Mouse (Mus musculus) hindbrain, embryonic 11.5 days (tissue): ENCODE results near the gene Adamts7. TPM values are rescaled to one million over a fixed set of nuclear protein-coding genes. Genes with fewer than 3 reads are reported as not detected.

ENCODE experiments used
- ATAC-seq: fragments of 200-750 bp; cut with Nextera tagmentation; 2 replicates; pipeline ENCODE4 v1.8.0; 2017; ENCODE audit warnings: mild to moderate bottlenecking, moderate TSS enrichment, moderate library complexity; ENCODE audit not compliant: low FRiP score
- DNase-seq: peaks from one replicate; pipeline ENCODE4 v3.0.0-alpha.2; 2015; ENCODE audit warnings: low spot score
- H3K27ac ChIP-seq: fragments of 300-500 bp; sonication (generic); 2 replicates; pipeline ENCODE4 v1.5.1; 2014; ENCODE audit warnings: mild to moderate bottlenecking, low read depth, low read length
- H3K27me3 ChIP-seq: fragments of 300-500 bp; sonication (generic); 2 replicates; pipeline ENCODE4 v1.6.1; 2014; ENCODE audit warnings: mild to moderate bottlenecking, low read length, moderate library complexity, mixed read lengths; ENCODE audit not compliant: control insufficient read depth, insufficient read depth
- H3K36me3 ChIP-seq: fragments of 300-500 bp; sonication (generic); 2 replicates; pipeline ENCODE4 v1.6.1; 2014; ENCODE audit warnings: mild to moderate bottlenecking, low read length, moderate library complexity, mixed read lengths; ENCODE audit not compliant: control insufficient read depth, insufficient read depth
- H3K4me1 ChIP-seq: fragments of 300-500 bp; sonication (generic); replicated peaks from 2 replicates; pipeline ENCODE4 v1.6.1; 2014; ENCODE audit warnings: low read length, mixed read lengths; ENCODE audit not compliant: control insufficient read depth, insufficient read depth
- H3K4me2 ChIP-seq: fragments of 300-500 bp; sonication (generic); replicated peaks from 2 replicates; pipeline ENCODE4 v1.6.1; 2014; ENCODE audit warnings: mild to moderate bottlenecking, low read depth, low read length
- H3K4me3 ChIP-seq: fragments of 300-500 bp; sonication (generic); 2 replicates; pipeline ENCODE4 v1.5.1; 2014; ENCODE audit warnings: low read depth, low read length
- H3K9ac ChIP-seq: fragments of 300-500 bp; sonication (generic); 2 replicates; pipeline ENCODE4 v1.6.1; 2014; ENCODE audit warnings: low read depth, low read length
- H3K9me3 ChIP-seq: fragments of 300-500 bp; sonication (generic); 2 replicates; pipeline ENCODE4 v1.6.1; 2016; ENCODE audit warnings: low read length; ENCODE audit not compliant: control insufficient read depth
- WGBS: fragments of 180-500 bp; shearing (Covaris S2); extraction: QIAGEN DNeasy Blood & Tissue Kit; methylation state at CpG from one replicate; pipeline ENCODE4 v1.1.7; 2014; 5-methylcytosine and 5-hydroxymethylcytosine counted together
- polyA plus RNA-seq: library from polyadenylated mRNA; unstranded; fragments of >200 nt; fragmentation: Nextera tagmentation; extraction: Ambion mirVana; gene quantifications from 2 replicates; pipeline ENCODE4 v1.2.1, GENCODE M21; 2014

Gene Adamts7
- polyA plus RNA-seq, 1 experiment from 2014 or later = 10.4 TPM

DNA sequence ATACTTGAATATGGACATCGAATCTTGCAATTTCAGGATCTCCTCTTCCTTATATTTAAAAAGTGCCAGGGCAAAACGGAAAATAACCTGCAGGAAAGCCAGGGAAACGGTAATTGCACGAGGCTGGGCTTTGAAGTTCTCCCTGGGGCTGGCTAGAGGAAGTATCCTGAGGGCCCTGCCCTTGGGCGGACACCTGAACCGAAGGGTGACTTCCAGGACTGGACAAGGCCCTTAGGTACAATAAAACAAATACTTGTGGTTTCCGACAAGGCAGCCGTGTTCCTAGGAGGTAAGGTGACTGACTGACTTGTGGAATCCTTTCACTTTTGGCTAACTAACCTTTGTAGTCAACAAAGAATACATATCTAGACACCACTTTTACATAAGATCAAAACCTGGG is 44.9 kb downstream of the Adamts7 start:
- ATAC-seq (no peak), DNase-seq (no peak)
- no peaks in the 10 kb centered on the region for H3K27me3 ChIP-seq
- H3K4me1 ChIP-seq = no peaks in the 10 kb centered on the region
- 88% methylated on average over 8 of the region's 8 CpGs for WGBS
- no peaks in the 10 kb centered on the region for H3K36me3 ChIP-seq
- H3K9me3 ChIP-seq = no peaks in the 10 kb centered on the region
- H3K4me2 ChIP-seq = no peak overlapping the region
- H3K4me3 ChIP-seq = no peak overlapping the region
- H3K9ac ChIP-seq = no peak overlapping the region
- H3K27ac ChIP-seq = no peak overlapping the region

DNA sequence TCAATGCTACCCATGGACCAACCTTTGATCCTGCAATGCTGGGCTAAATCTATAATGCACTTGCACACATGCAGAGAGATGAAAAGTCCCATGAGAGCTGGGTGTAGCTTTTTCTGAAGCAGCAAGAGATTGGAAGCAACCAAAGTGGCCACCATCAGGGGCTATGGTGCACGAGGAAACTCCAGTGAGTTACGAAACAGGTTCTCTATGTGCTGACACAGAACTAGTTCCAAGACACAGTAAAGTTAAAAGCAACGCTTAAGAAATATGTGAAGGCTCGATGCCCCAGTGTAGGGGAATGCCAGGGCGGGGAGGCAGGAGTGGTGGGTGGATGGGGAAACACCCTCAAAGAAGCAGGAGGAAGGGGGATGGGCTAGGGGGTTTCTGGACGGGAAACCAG is 45.8 kb downstream of the Adamts7 start:
- H3K9me3 ChIP-seq = no peaks in the 10 kb centered on the region
- 89% methylated on average over 6 of the region's 6 CpGs for WGBS
- no peaks in the 10 kb centered on the region for H3K27me3 ChIP-seq
- no peaks in the 10 kb centered on the region for H3K4me1 ChIP-seq
- ATAC-seq (no peak), DNase-seq (no peak)
- H3K36me3 ChIP-seq = no peaks in the 10 kb centered on the region
- no peak overlapping the region for H3K4me3 ChIP-seq
- H3K9ac ChIP-seq = no peak overlapping the region
- no peak overlapping the region for H3K4me2 ChIP-seq
- H3K27ac ChIP-seq = no peak overlapping the region

DNA sequence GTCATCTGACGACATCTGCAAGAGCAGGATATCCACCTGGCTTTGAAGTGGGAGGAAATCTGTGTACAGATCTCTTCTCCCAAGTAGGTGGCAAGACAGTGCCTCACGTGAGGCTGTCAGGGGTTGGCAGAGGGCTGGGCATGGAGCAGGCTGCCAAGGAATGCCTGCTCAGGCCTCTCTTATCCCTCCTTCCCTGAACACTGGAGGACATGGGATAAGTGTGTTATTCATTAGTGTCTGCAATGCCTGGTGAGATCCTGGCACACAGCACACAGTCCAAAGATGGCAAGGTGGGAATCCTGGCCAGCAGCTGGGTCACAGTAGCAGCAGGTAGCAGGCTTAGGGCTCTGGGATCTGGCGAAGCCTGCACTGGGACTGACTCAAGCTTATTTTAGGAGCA is 50.3 kb downstream of the Adamts7 start:
- Histone ChIP-seq H3K36me3 (no peaks in the 10 kb centered on the region), H3K4me2 (no peak overlapping the region), H3K9ac (no peak overlapping the region), H3K27me3 (no peaks in the 10 kb centered on the region), H3K9me3 (no peaks in the 10 kb centered on the region), H3K4me3 (no peak overlapping the region), H3K4me1 (no peaks in the 10 kb centered on the region), H3K27ac (no peak overlapping the region)
- 86% methylated on average over 3 of the region's 3 CpGs for WGBS
- DNase-seq (no peak), ATAC-seq (no peak)

DNA sequence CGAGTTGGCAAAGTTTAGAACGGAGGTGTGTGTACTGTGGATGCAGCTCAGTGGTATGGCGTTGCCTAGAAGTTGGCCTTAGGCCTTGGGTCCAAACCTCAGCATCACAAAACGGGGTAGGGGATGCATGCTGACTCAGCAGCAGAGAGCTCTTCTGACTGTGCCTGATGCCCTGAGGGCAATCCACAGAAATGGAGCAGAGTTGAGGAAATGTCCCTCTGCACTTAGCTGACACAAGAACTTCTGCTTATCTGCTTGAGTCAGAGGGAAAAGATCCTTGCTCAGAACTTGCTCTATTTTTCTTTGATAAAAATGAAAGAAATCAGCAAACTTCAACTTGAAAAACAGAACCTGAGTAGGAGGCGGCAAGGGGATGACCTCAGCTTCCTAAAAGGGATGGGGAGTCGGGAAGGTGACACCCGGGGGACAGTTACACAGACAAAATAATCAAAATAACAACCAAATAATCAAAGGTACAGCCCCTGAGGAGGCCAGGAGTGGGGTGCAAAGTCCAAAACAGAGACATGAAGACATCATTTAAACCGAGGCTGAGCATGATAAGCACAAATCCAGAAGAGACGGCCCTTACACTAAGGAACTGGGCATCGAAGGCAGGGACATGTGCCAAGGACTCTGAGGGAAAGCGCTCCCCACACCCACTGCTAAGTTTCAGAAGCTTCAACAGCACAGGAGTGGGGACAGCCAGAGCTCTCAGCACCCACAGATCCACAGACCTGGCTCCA is 53.6 kb downstream of the Adamts7 start:
- no peak for ATAC-seq
- WGBS = 84% methylated on average over 11 of the region's 11 CpGs
- no peak for DNase-seq
- Histone ChIP-seq H3K36me3 (no peaks in the 10 kb centered on the region), H3K27me3 (no peaks in the 10 kb centered on the region), H3K4me2 (no peak overlapping the region), H3K9me3 (no peaks in the 10 kb centered on the region), H3K4me3 (no peak overlapping the region), H3K9ac (no peak overlapping the region), H3K4me1 (no peaks in the 10 kb centered on the region), H3K27ac (no peak overlapping the region)

DNA sequence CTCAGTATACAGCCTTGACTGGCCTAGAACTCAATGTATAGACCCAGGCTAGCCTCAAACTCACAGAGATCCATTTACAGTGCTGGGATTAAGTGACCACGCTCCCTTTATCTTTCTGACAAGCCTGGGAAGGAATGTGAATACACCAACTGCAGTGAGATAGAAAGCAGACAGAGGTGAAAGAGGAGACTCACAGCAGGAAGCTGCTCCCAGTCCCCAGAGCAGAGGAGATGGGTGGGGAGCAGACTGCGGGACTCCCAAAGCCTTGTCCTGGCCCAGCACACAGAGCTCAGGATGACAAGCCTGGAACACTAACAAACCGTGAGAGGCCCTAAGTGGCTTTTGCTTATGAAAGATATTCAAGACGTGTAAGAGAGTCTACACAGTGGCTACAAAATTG is 54.6 kb downstream of the Adamts7 start:
- 42% methylated on average over 4 of the region's 4 CpGs for WGBS
- no peaks in the 10 kb centered on the region for H3K27me3 ChIP-seq
- DNase-seq (no peak), ATAC-seq (no peak)
- H3K9me3 ChIP-seq = no peaks in the 10 kb centered on the region
- H3K36me3 ChIP-seq = no peaks in the 10 kb centered on the region
- no peaks in the 10 kb centered on the region for H3K4me1 ChIP-seq
- H3K4me3 ChIP-seq = no peak overlapping the region
- no peak overlapping the region for H3K9ac ChIP-seq
- no peak overlapping the region for H3K4me2 ChIP-seq
- no peak overlapping the region for H3K27ac ChIP-seq

DNA sequence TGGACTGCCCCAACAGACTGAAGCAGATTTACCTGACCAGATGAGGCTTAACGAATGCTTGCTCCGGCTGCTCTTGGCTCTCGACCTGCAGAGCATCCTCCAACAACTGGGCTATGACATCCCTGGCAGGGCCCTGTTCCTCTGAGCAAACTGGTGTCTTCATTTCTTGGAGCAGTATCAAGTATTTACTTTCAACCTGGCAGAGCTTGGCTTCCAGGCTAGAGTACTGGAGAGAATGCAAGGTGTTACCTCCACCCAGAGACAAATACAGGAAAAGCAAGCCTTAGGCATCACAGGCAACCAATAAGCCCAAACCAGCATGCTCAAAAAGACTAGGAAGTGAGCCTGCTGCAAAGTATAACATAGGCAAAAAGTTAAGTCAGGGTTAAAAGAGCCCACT is 59.4 kb downstream of the Adamts7 start:
- Histone ChIP-seq H3K27ac (no peak overlapping the region), H3K9me3 (no peaks in the 10 kb centered on the region), H3K4me3 (no peak overlapping the region), H3K4me2 (no peak overlapping the region), H3K27me3 (no peaks in the 10 kb centered on the region), H3K4me1 (no peaks in the 10 kb centered on the region), H3K9ac (no peak overlapping the region), H3K36me3 (no peaks in the 10 kb centered on the region)
- DNase-seq = no peak
- ATAC-seq = no peak
- WGBS = 86% methylated on average over 3 of the region's 3 CpGs

DNA sequence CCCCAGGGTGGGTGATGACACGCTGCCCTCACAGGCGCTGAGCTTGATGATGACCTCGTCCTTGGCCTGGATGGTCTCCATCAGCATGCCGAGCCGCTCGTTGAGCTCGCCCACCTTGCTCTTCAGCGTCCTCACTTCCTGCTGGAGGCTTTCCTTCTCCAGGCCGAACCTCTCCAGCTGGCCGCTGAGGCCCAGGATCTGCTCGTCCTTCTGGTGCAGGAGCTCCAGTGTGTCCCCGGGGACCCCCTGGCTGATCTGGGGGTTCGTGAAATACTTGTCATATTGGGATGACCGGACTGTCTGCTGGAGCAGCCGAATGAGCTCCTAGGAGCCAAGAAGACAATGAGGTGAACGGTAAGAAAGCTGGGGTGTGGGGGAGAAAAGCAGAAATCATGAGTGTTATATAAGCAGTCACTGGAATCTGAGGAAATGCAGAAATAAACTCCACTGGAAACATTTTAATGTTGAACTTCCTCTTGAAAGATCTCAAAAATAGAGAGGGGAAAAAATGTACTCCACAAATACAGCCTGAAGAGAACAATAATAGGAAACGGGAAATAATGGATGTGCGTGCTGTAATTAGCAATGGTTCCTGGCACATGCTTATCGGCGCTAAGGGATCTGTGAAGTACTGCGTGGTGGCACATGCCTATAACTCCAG is 63.3 kb downstream of the Adamts7 start:
- H3K9ac ChIP-seq = no peak overlapping the region
- H3K4me2 ChIP-seq = no peak overlapping the region
- H3K27me3 ChIP-seq = no peaks in the 10 kb centered on the region
- WGBS = 91% methylated on average over 21 of the region's 21 CpGs
- no peak for ATAC-seq
- H3K4me1 ChIP-seq = no peaks in the 10 kb centered on the region
- H3K4me3 ChIP-seq = no peak overlapping the region
- no peak for DNase-seq
- H3K27ac ChIP-seq = no peak overlapping the region
- no peaks in the 10 kb centered on the region for H3K9me3 ChIP-seq
- H3K36me3 ChIP-seq = no peaks in the 10 kb centered on the region

DNA sequence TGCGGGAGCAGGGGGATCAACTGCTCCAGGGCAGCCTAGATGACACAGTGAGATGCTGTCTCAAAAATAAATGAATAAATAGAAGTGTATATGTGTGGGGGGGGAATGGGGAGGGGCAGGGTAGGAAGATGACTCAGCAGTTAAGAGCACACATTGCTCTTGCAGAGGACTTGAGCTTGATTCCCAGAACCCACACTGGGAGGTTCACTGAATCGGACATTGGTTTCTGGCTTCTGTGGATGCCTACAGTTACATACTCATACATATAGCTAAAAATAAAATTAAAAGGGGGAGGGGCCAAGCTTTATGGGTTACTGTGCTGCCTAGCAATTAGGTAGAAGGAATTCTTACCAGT is 63.9 kb downstream of the Adamts7 start:
- 93% methylated on average over 2 of the region's 2 CpGs for WGBS
- H3K27ac ChIP-seq = no peak overlapping the region
- no peaks in the 10 kb centered on the region for H3K36me3 ChIP-seq

DNA sequence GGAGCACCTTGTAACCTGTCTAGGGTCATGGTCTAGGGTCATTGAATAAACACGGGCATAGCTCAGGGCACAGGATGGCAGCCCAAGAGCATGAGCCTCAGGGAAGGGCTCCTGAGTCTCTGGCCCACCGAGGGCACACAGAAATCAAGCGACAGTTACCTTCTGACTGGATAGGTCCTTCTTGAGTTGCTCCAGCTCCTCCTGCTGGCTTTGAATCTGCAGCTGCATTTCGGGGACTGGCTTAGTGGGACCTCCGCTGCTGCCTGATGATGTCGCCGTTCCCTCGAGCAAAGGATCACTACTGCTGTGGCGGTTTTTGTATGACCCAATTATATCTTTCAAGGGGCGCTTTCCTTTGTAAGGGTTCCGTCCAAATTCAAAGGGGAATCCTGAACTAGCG is 64.3 kb downstream of the Adamts7 start:
- Histone ChIP-seq H3K27ac (no peak overlapping the region), H3K4me2 (no peak overlapping the region), H3K9me3 (no peaks in the 10 kb centered on the region), H3K36me3 (no peaks in the 10 kb centered on the region), H3K27me3 (no peaks in the 10 kb centered on the region), H3K4me3 (no peak overlapping the region), H3K4me1 (no peaks in the 10 kb centered on the region), H3K9ac (no peak overlapping the region)
- DNase-seq = no peak
- 84% methylated on average over 12 of the region's 12 CpGs for WGBS
- ATAC-seq = no peak

More for the DNA sequence above, 63.9 kb downstream of the Adamts7 start:
- Histone ChIP-seq H3K4me1 (no peaks in the 10 kb centered on the region), H3K4me3 (no peak overlapping the region), H3K9ac (no peak overlapping the region), H3K27me3 (no peaks in the 10 kb centered on the region), H3K9me3 (no peaks in the 10 kb centered on the region), H3K4me2 (no peak overlapping the region)
- ATAC-seq (no peak), DNase-seq (no peak)
